Mouse (Mus musculus): Measurements from ENCODE around the gene Tsn. TPM values are rescaled to one million over a fixed set of nuclear protein-coding genes. Genes with fewer than 3 reads are reported as not detected.

Gene Tsn
- polyA plus RNA-seq, 1 experiment from 2014 or later = 474 TPM

DNA sequence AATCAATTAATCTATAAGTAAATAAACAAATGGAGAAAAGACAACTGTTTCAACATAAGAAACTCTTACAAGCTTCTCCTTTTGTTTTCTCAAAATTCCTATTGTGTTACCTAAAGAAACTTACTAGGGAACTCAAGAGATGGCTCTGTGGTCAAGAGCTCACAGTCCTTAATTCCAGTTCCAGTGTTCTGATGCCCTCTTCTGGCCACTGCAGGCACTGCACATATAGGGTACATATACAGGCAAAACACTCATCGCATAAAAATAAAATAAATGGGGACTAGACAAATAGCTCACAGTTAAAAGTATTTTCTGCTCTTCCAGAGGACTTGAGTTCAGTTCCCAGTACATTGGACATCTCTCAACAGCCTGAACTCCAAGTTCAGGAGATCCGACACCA, 9.2 kb upstream of the Tsn start:
- no peak for ATAC-seq

GRCm38 (mm10) chr1:118310780-118311621, 538 bp downstream of the Tsn start:
- under 1% methylated on average over 53 of the region's 67 CpGs for WGBS
- peak overlapping the region; percentile 79 for H3K9ac ChIP-seq (ENCODE audit: low read depth, low read length)
- ATAC-seq = peak; percentile 99
- peak overlapping the region; percentile 95 for H3K4me2 ChIP-seq (ENCODE audit: low read length)
- H3K27me3 ChIP-seq (replicated peaks; ENCODE audit: control insufficient read depth, insufficient read depth, low read length) = no peaks in the 10 kb centered on the region
- H3K36me3 ChIP-seq (ENCODE audit: control insufficient read depth, insufficient read depth, low read length) = peaks cover 12% of the 10 kb centered on the region
- no peaks in the 10 kb centered on the region for H3K9me3 ChIP-seq (ENCODE audit: control insufficient read depth, low read length)
- peak overlapping the region; percentile 78 for H3K4me3 ChIP-seq (ENCODE audit: low read length)
- H3K4me1 ChIP-seq (ENCODE audit: control insufficient read depth, insufficient read depth, low read depth, low read length) = peaks cover 8% of the 10 kb centered on the region
- H3K27ac ChIP-seq (ENCODE audit: low read depth, low read length) = peak overlapping the region; percentile 96

More for the DNA sequence above, 9.2 kb upstream of the Tsn start:
- no peak overlapping the region for H3K4me3 ChIP-seq (ENCODE audit: low read length)
- H3K36me3 ChIP-seq (ENCODE audit: control insufficient read depth, insufficient read depth, low read length) = peaks cover 13% of the 10 kb centered on the region
- 66% methylated on average over 2 of the region's 2 CpGs for WGBS
- no peak overlapping the region for H3K9ac ChIP-seq (ENCODE audit: low read depth, low read length)
- peaks cover 10% of the 10 kb centered on the region for H3K4me1 ChIP-seq (ENCODE audit: control insufficient read depth, insufficient read depth, low read depth, low read length)
- H3K4me2 ChIP-seq (ENCODE audit: low read length) = no peak overlapping the region
- no peak overlapping the region for H3K27ac ChIP-seq (ENCODE audit: low read depth, low read length)
- no peaks in the 10 kb centered on the region for H3K9me3 ChIP-seq (ENCODE audit: control insufficient read depth, low read length)
- no peaks in the 10 kb centered on the region for H3K27me3 ChIP-seq (replicated peaks; ENCODE audit: control insufficient read depth, insufficient read depth, low read length)

- H3K27me3 ChIP-seq (replicated peaks; ENCODE audit: control insufficient read depth, insufficient read depth, low read length) = no peaks in the 10 kb centered on the region
- no peaks in the 10 kb centered on the region for H3K9me3 ChIP-seq (ENCODE audit: control insufficient read depth, low read length)
- no peak overlapping the region for H3K4me3 ChIP-seq (ENCODE audit: low read length)
- WGBS = 100% methylated on average over 2 of the region's 2 CpGs
- no peak for ATAC-seq
- no peaks in the 10 kb centered on the region for H3K4me1 ChIP-seq (ENCODE audit: control insufficient read depth, insufficient read depth, low read depth, low read length)
- no peak overlapping the region for H3K27ac ChIP-seq (ENCODE audit: low read depth, low read length)
- H3K36me3 ChIP-seq (ENCODE audit: control insufficient read depth, insufficient read depth, low read length) = peaks cover 45% of the 10 kb centered on the region
- H3K4me2 ChIP-seq (ENCODE audit: low read length) = no peak overlapping the region
- no peak overlapping the region for H3K9ac ChIP-seq (ENCODE audit: low read depth, low read length)
Measured at GRCm38 (mm10) chr1:118297719-118298118, 13.8 kb downstream of the Tsn start.

DNA sequence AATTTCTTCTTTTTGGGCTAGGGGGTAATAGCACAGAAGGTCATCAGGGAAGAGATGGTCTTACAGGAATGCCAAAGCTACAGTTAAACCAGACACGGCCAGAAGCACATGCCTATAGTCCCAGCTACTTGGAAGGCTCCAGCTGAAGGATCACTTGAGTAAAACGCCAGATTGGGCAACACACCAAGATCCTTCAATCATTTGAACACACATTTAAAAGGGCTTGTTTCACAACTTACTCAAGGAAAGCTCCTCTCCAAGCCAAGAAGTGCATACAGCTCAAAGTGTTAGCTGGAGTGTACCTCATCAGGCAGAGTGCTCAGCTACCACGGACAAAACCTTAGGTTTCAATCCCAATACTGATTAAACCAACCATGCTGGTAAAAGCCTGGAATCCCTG, 14.9 kb downstream of the Tsn start:
- Histone ChIP-seq H3K36me3 (ENCODE audit: control insufficient read depth, insufficient read depth, low read length) (peaks cover 35% of the 10 kb centered on the region), H3K9me3 (ENCODE audit: control insufficient read depth, low read length) (no peaks in the 10 kb centered on the region), H3K27me3 (replicated peaks; ENCODE audit: control insufficient read depth, insufficient read depth, low read length) (no peaks in the 10 kb centered on the region), H3K4me1 (ENCODE audit: control insufficient read depth, insufficient read depth, low read depth, low read length) (no peaks in the 10 kb centered on the region), H3K27ac (ENCODE audit: low read depth, low read length) (no peak overlapping the region), H3K9ac (ENCODE audit: low read depth, low read length) (no peak overlapping the region), H3K4me3 (ENCODE audit: low read length) (no peak overlapping the region), H3K4me2 (ENCODE audit: low read length) (no peak overlapping the region)
- ATAC-seq = no peak
- WGBS = 86% methylated on average over 3 of the region's 3 CpGs

GRCm38 (mm10) chr1:118294826-118295225, 16.7 kb downstream of the Tsn start:
- no peak overlapping the region for H3K4me2 ChIP-seq (ENCODE audit: low read length)
- no peak overlapping the region for H3K27ac ChIP-seq (ENCODE audit: low read depth, low read length)
- H3K4me3 ChIP-seq (ENCODE audit: low read length) = no peak overlapping the region
- 70% methylated on average over 5 of the region's 5 CpGs for WGBS
- H3K9me3 ChIP-seq (ENCODE audit: control insufficient read depth, low read length) = no peaks in the 10 kb centered on the region
- no peak overlapping the region for H3K9ac ChIP-seq (ENCODE audit: low read depth, low read length)
- H3K27me3 ChIP-seq (replicated peaks; ENCODE audit: control insufficient read depth, insufficient read depth, low read length) = no peaks in the 10 kb centered on the region
- no peaks in the 10 kb centered on the region for H3K4me1 ChIP-seq (ENCODE audit: control insufficient read depth, insufficient read depth, low read depth, low read length)
- H3K36me3 ChIP-seq (ENCODE audit: control insufficient read depth, insufficient read depth, low read length) = peaks cover 24% of the 10 kb centered on the region
- no peak for ATAC-seq

GRCm38 (mm10) chr1:118294192-118294591, 17.3 kb downstream of the Tsn start:
- Histone ChIP-seq H3K4me3 (ENCODE audit: low read length) (no peak overlapping the region), H3K27me3 (replicated peaks; ENCODE audit: control insufficient read depth, insufficient read depth, low read length) (no peaks in the 10 kb centered on the region), H3K36me3 (ENCODE audit: control insufficient read depth, insufficient read depth, low read length) (peaks cover 24% of the 10 kb centered on the region), H3K9ac (ENCODE audit: low read depth, low read length) (no peak overlapping the region), H3K9me3 (ENCODE audit: control insufficient read depth, low read length) (no peaks in the 10 kb centered on the region), H3K27ac (ENCODE audit: low read depth, low read length) (no peak overlapping the region), H3K4me1 (ENCODE audit: control insufficient read depth, insufficient read depth, low read depth, low read length) (no peaks in the 10 kb centered on the region), H3K4me2 (ENCODE audit: low read length) (no peak overlapping the region)
- 98% methylated on average over 3 of the region's 3 CpGs for WGBS
- ATAC-seq = peak; percentile 41; the same call in 1 of the 2 replicates

DNA sequence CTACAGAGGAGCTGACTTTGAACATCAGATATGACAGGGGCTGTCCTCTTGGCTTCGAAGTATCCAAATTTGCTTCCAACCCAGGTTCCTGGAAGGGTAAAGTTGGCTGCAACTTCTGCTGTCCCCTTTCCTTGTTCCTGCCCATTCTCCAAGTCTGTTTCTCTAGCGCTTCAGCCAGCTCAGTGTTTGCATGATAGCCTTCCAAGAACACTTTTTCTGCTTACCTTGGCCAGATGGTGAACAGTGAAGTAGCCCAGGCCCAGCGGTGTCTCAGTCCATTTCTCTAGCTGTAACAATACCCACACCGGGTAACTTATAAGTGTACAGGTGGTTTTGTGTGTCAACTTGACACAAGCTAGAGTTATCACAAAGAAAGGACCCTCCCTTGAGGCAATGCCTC, 19.2 kb downstream of the Tsn start:
- Histone ChIP-seq H3K9me3 (ENCODE audit: control insufficient read depth, low read length) (no peaks in the 10 kb centered on the region), H3K4me3 (ENCODE audit: low read length) (no peak overlapping the region), H3K27ac (ENCODE audit: low read depth, low read length) (no peak overlapping the region), H3K4me2 (ENCODE audit: low read length) (no peak overlapping the region), H3K36me3 (ENCODE audit: control insufficient read depth, insufficient read depth, low read length) (peaks cover 7% of the 10 kb centered on the region), H3K9ac (ENCODE audit: low read depth, low read length) (no peak overlapping the region), H3K4me1 (ENCODE audit: control insufficient read depth, insufficient read depth, low read depth, low read length) (no peaks in the 10 kb centered on the region), H3K27me3 (replicated peaks; ENCODE audit: control insufficient read depth, insufficient read depth, low read length) (no peaks in the 10 kb centered on the region)
- WGBS = 94% methylated on average over 4 of the region's 4 CpGs
- no peak for ATAC-seq

- ATAC-seq = peak; percentile 72
Measured at GRCm38 (mm10) chr1:118275139-118275538, 36.4 kb downstream of the Tsn start.

GRCm38 (mm10) chr1:118251931-118252330, 59.6 kb downstream of the Tsn start:
- Histone ChIP-seq H3K27me3 (replicated peaks; ENCODE audit: control insufficient read depth, insufficient read depth, low read length) (no peaks in the 10 kb centered on the region), H3K36me3 (ENCODE audit: control insufficient read depth, insufficient read depth, low read length) (no peaks in the 10 kb centered on the region), H3K4me3 (ENCODE audit: low read length) (no peak overlapping the region), H3K27ac (ENCODE audit: low read depth, low read length) (no peak overlapping the region), H3K4me1 (ENCODE audit: control insufficient read depth, insufficient read depth, low read depth, low read length) (no peaks in the 10 kb centered on the region), H3K4me2 (ENCODE audit: low read length) (no peak overlapping the region), H3K9me3 (ENCODE audit: control insufficient read depth, low read length) (no peaks in the 10 kb centered on the region), H3K9ac (ENCODE audit: low read depth, low read length) (no peak overlapping the region)
- no peak for ATAC-seq
- WGBS = 52% methylated on average over 2 of the region's 2 CpGs

More at GRCm38 (mm10) chr1:118275139-118275538, 36.4 kb downstream of the Tsn start:
- H3K4me3 ChIP-seq (ENCODE audit: low read length) = no peak overlapping the region
- 9% methylated on average over 2 of the region's 2 CpGs for WGBS
- no peaks in the 10 kb centered on the region for H3K36me3 ChIP-seq (ENCODE audit: control insufficient read depth, insufficient read depth, low read length)
- H3K27me3 ChIP-seq (replicated peaks; ENCODE audit: control insufficient read depth, insufficient read depth, low read length) = no peaks in the 10 kb centered on the region
- no peak overlapping the region for H3K4me2 ChIP-seq (ENCODE audit: low read length)
- H3K27ac ChIP-seq (ENCODE audit: low read depth, low read length) = no peak overlapping the region
- H3K9ac ChIP-seq (ENCODE audit: low read depth, low read length) = no peak overlapping the region
- no peaks in the 10 kb centered on the region for H3K9me3 ChIP-seq (ENCODE audit: control insufficient read depth, low read length)
- no peaks in the 10 kb centered on the region for H3K4me1 ChIP-seq (ENCODE audit: control insufficient read depth, insufficient read depth, low read depth, low read length)
